Mouse (Mus musculus): ENCODE measurements at regions not wholly inside any gene's neighbourhood (a gene's known extent, or its start where the extent isn't known, plus 50 kb on each side); places are given as distances from the start of the nearest gene placed in this dataset.

GRCm38 (mm10) chr19:21107275-21107674 lies 153.3 kb upstream of the Tmc1 start:
- no peak for DNase-seq (ENCODE audit: low spot score in 2 of 2)
- intact Hi-C loops (cut with DNase I): no loop called here

- no peak for DNase-seq (ENCODE audit: low spot score in 2 of 2)
- intact Hi-C loops (cut with DNase I): no loop called here
These were observed 152.8 kb upstream of the Tmc1 start for GRCm38 (mm10) chr19:21106766-21107165.

GRCm38 (mm10) chr19:21106241-21106669 lies 152.3 kb upstream of the Tmc1 start:
- intact Hi-C loops (cut with DNase I): no loop called here
- no peak for DNase-seq (ENCODE audit: low spot score in 2 of 2)

- intact Hi-C loops (cut with DNase I): no loop called here
- no peak for DNase-seq (ENCODE audit: low spot score in 2 of 2)
These were observed 151.0 kb upstream of the Tmc1 start for GRCm38 (mm10) chr19:21105004-21105403.

- no peak for DNase-seq (ENCODE audit: low spot score in 2 of 2)
- intact Hi-C loops (cut with DNase I): no loop called here
These were observed 150.5 kb upstream of the Tmc1 start for GRCm38 (mm10) chr19:21104462-21104936.

GRCm38 (mm10) chr19:21077771-21078548 lies 124.0 kb upstream of the Tmc1 start:
- intact Hi-C loops (cut with DNase I): no loop called here
- no peak for DNase-seq (ENCODE audit: low spot score in 2 of 2)

GRCm38 (mm10) chr19:21068381-21068780 lies 114.4 kb upstream of the Tmc1 start:
- intact Hi-C loops (cut with DNase I): no loop called here
- DNase-seq (ENCODE audit: low spot score in 2 of 2): no peak

GRCm38 (mm10) chr19:21066432-21067113 lies 112.6 kb upstream of the Tmc1 start:
- DNase-seq (ENCODE audit: low spot score in 2 of 2): no peak
- intact Hi-C loops (cut with DNase I): no loop called here

GRCm38 (mm10) chr19:21064902-21065301 lies 110.9 kb upstream of the Tmc1 start:
- DNase-seq (ENCODE audit: low spot score in 2 of 2): peak; percentile 30 to 78
- intact Hi-C loops (cut with DNase I): no loop called here

- intact Hi-C loops (cut with DNase I): no loop called here
- DNase-seq (ENCODE audit: low spot score in 2 of 2): no peak
These were observed 99.9 kb upstream of the Tmc1 start for GRCm38 (mm10) chr19:21053597-21054544.

- intact Hi-C loops (cut with DNase I): no loop called here
- no peak for DNase-seq (ENCODE audit: low spot score in 2 of 2)
These were observed 98.8 kb upstream of the Tmc1 start for GRCm38 (mm10) chr19:21052771-21053170.

GRCm38 (mm10) chr19:21051872-21052271 lies 97.9 kb upstream of the Tmc1 start:
- intact Hi-C loops (cut with DNase I): no loop called here
- DNase-seq (ENCODE audit: low spot score in 2 of 2): no peak

- intact Hi-C loops (cut with DNase I): no loop called here
- DNase-seq (ENCODE audit: low spot score in 2 of 2): no peak
These were observed 97.2 kb upstream of the Tmc1 start for GRCm38 (mm10) chr19:21050994-21051721.

GRCm38 (mm10) chr19:21049301-21049700 lies 95.3 kb upstream of the Tmc1 start:
- intact Hi-C loops (cut with DNase I): no loop called here
- DNase-seq (ENCODE audit: low spot score in 2 of 2): no peak

- intact Hi-C loops (cut with DNase I): no loop called here
- DNase-seq (ENCODE audit: low spot score in 2 of 2): no peak
These were observed 91.6 kb upstream of the Tmc1 start for GRCm38 (mm10) chr19:21045565-21045964.

- DNase-seq (ENCODE audit: low spot score in 2 of 2): no peak
- intact Hi-C loops (cut with DNase I): no loop called here
These were observed 90.0 kb upstream of the Tmc1 start for GRCm38 (mm10) chr19:21043958-21044357.

- no peak for DNase-seq (ENCODE audit: low spot score in 2 of 2)
- intact Hi-C loops (cut with DNase I): no loop called here
These were observed 88.5 kb upstream of the Tmc1 start for GRCm38 (mm10) chr19:21042536-21042935.

GRCm38 (mm10) chr19:21037448-21038077 lies 83.6 kb upstream of the Tmc1 start:
- DNase-seq (ENCODE audit: low spot score in 2 of 2): peak in 1 of 2 experiments; percentile 34

More at GRCm38 (mm10) chr19:21037448-21038077, 83.6 kb upstream of the Tmc1 start:
- intact Hi-C loops (cut with DNase I): loop anchor here (2.0 to 5.0 kb wide), 3 partner anchors 235 to 525 kb away; partner anchors contain the start of gene Zfand5

All from left cerebral cortex, postnatal 25 days (tissue).